Mouse (Mus musculus) CH12.LX (cell line): ENCODE measurements at regions not wholly inside any gene's neighbourhood (a gene's known extent, or its start where the extent isn't known, plus 50 kb on each side); places are given as distances from the start of the nearest gene placed in this dataset.

Experiments used
- DNase-seq: peaks from one replicate; pipeline ENCODE4 v3.0.0-alpha.2; 2013; ENCODE audit errors: extremely low read depth
- H3K27ac ChIP-seq: 2 replicates; pipeline ENCODE4 v1.5.1; 2012; ENCODE audit warnings: low read depth, mild to moderate bottlenecking, control low read depth, moderate library complexity; ENCODE audit not compliant: insufficient read depth
- H3K27me3 ChIP-seq: replicated peaks from 2 replicates; pipeline ENCODE3; 2012; ENCODE audit warnings: inconsistent platforms
- H3K36me3 ChIP-seq, 2 experiments: replicated peaks in 1 of 2; 2 replicates each; pipeline versions ENCODE3 to v1.6.1; 2012; ENCODE audit warnings: inconsistent platforms in 1 of 2, low read length in 1 of 2, mild to moderate bottlenecking in 1 of 2, mixed read lengths in 1 of 2, moderate library complexity in 1 of 2; ENCODE audit not compliant: control insufficient read depth in 1 of 2, insufficient read depth in 1 of 2
- H3K4me1 ChIP-seq, 2 experiments: 2 replicates each; pipeline ENCODE4 v1.6.1; 2012; ENCODE audit warnings: inconsistent platforms in 1 of 2, moderate library complexity in 1 of 2; ENCODE audit not compliant: insufficient read depth in 2 of 2, control insufficient read depth in 1 of 2
- H3K4me2 ChIP-seq: 2 replicates; pipeline ENCODE4 v1.6.1; 2012; ENCODE audit warnings: low read depth, mild to moderate bottlenecking, control low read depth; ENCODE audit not compliant: poor library complexity, insufficient read depth, severe bottlenecking
- H3K4me3 ChIP-seq, 3 experiments: fragments of 150-350 bp in 1 of 3; sonication (generic) in 1 of 3; replicated peaks in 1 of 3; 2 replicates each; pipeline versions ENCODE3 to v1.5.1; 2011 to 2012; ENCODE audit warnings: low read depth in 2 of 3, low read length in 2 of 3, mild to moderate bottlenecking in 2 of 3, moderate library complexity in 2 of 3, control low read depth in 1 of 3, improper control_type of control experiment in 1 of 3, inconsistent platforms in 1 of 3, mixed read lengths in 1 of 3; ENCODE audit not compliant: poor library complexity in 1 of 3
- H3K79me2 ChIP-seq: replicated peaks from 2 replicates; pipeline ENCODE4 v1.6.1; 2012; ENCODE audit warnings: mild to moderate bottlenecking, moderate library complexity; ENCODE audit not compliant: control insufficient read depth, poor library complexity, insufficient read depth, severe bottlenecking; ENCODE audit errors: extremely low read depth
- H3K9ac ChIP-seq: 2 replicates; pipeline ENCODE4 v1.6.1; 2012; ENCODE audit warnings: low read depth, mild to moderate bottlenecking, control low read depth, moderate library complexity; ENCODE audit not compliant: insufficient read depth
- H3K9me3 ChIP-seq: replicated peaks from 2 replicates; pipeline ENCODE3; 2012; ENCODE audit warnings: low read length, inconsistent platforms, mixed read lengths
- CHD1 ChIP-seq: IDR thresholded peaks from 2 replicates; pipeline ENCODE4 v1.6.1; 2012; ENCODE audit warnings: low read depth, low read length, improper control_type of control experiment, inconsistent platforms
- CHD2 ChIP-seq: IDR thresholded peaks from 2 replicates; pipeline ENCODE4 v1.6.1; 2011; ENCODE audit warnings: low read length, improper control_type of control experiment
- E2F4 ChIP-seq: IDR thresholded peaks from 2 replicates; pipeline ENCODE4 v1.6.1; 2011; ENCODE audit warnings: low read depth, low read length, improper control_type of control experiment; ENCODE audit not compliant: insufficient replicate concordance
- ELF1 ChIP-seq: IDR thresholded peaks from 2 replicates; pipeline ENCODE4 v1.6.1; 2014; ENCODE audit warnings: low read depth, mild to moderate bottlenecking, inconsistent platforms, low read length, improper control_type of control experiment
- GABPA ChIP-seq: IDR thresholded peaks from 2 replicates; pipeline ENCODE4 v1.6.1; 2012; ENCODE audit warnings: low read depth, low read length, improper control_type of control experiment, inconsistent platforms; ENCODE audit not compliant: insufficient replicate concordance
- HCFC1 ChIP-seq: IDR thresholded peaks from 2 replicates; pipeline ENCODE4 v1.6.1; 2012; ENCODE audit warnings: low read depth, mild to moderate bottlenecking, inconsistent platforms, low read length, improper control_type of control experiment
- JUN ChIP-seq: IDR thresholded peaks from 2 replicates; pipeline ENCODE4 v1.6.1; 2011; ENCODE audit warnings: low read depth, mild to moderate bottlenecking, low read length, improper control_type of control experiment, moderate library complexity; ENCODE audit not compliant: insufficient read depth
- JUND ChIP-seq: conservative IDR thresholded peaks from 2 replicates; pipeline ENCODE4 v1.6.1; 2011; ENCODE audit warnings: low read depth, low read length, improper control_type of control experiment
- MAFK ChIP-seq: IDR thresholded peaks from 2 replicates; pipeline ENCODE4 v1.6.1; 2011; ENCODE audit warnings: low read length, improper control_type of control experiment; ENCODE audit not compliant: insufficient replicate concordance
- MAX ChIP-seq: IDR thresholded peaks from 2 replicates; pipeline ENCODE4 v1.6.1; 2011; ENCODE audit warnings: low read length, improper control_type of control experiment
- MAZ ChIP-seq: IDR thresholded peaks from 2 replicates; pipeline ENCODE4 v1.6.1; 2012; ENCODE audit warnings: low read depth, mild to moderate bottlenecking, inconsistent platforms, low read length, improper control_type of control experiment, moderate library complexity
- MEF2A ChIP-seq: IDR thresholded peaks from 2 replicates; pipeline ENCODE4 v1.6.1; 2014; ENCODE audit warnings: low read depth, mild to moderate bottlenecking, inconsistent platforms, low read length, improper control_type of control experiment, borderline replicate concordance
- MXI1 ChIP-seq: IDR thresholded peaks from 2 replicates; pipeline ENCODE4 v1.6.1; 2011; ENCODE audit warnings: mild to moderate bottlenecking, low read depth, low read length, improper control_type of control experiment
- MYC ChIP-seq: IDR thresholded peaks from 2 replicates; pipeline ENCODE4 v1.6.1; 2011; ENCODE audit warnings: low read depth, mild to moderate bottlenecking, improper control_type of control experiment, low read length
- NELFE ChIP-seq: IDR thresholded peaks from 2 replicates; pipeline ENCODE4 v1.6.1; 2011; ENCODE audit warnings: low read depth, low read length, improper control_type of control experiment
- POLR2A ChIP-seq: IDR thresholded peaks from 2 replicates; pipeline ENCODE4 v1.6.1; 2011; ENCODE audit warnings: low read depth, mild to moderate bottlenecking, improper control_type of control experiment, low read length
- POLR2AphosphoS2 ChIP-seq: IDR thresholded peaks from 2 replicates; pipeline ENCODE4 v1.6.1; 2011; ENCODE audit warnings: low read depth, low read length, improper control_type of control experiment
- TBP ChIP-seq: conservative IDR thresholded peaks from 2 replicates; pipeline ENCODE4 v1.6.1; 2011; ENCODE audit warnings: low read depth, low read length, improper control_type of control experiment
- TCF12 ChIP-seq: IDR thresholded peaks from 2 replicates; pipeline ENCODE4 v1.6.1; 2014; ENCODE audit warnings: low read depth, mild to moderate bottlenecking, inconsistent platforms, low read length, improper control_type of control experiment
- UBTF ChIP-seq: IDR thresholded peaks from 2 replicates; pipeline ENCODE4 v1.6.1; 2012; ENCODE audit warnings: low read depth, mild to moderate bottlenecking, inconsistent platforms, low read length, improper control_type of control experiment, moderate library complexity
- ZC3H11A ChIP-seq: IDR thresholded peaks from 2 replicates; pipeline ENCODE4 v1.6.1; 2012; ENCODE audit warnings: low read depth, mild to moderate bottlenecking, inconsistent platforms, low read length, improper control_type of control experiment
- ZKSCAN1 ChIP-seq: IDR thresholded peaks from 2 replicates; pipeline ENCODE4 v1.6.1; 2012; ENCODE audit warnings: low read depth, inconsistent platforms, low read length, improper control_type of control experiment, borderline replicate concordance
- ZMIZ1 ChIP-seq: IDR thresholded peaks from 2 replicates; pipeline ENCODE4 v1.6.1; 2012; ENCODE audit warnings: low read depth, mild to moderate bottlenecking, inconsistent platforms, low read length, improper control_type of control experiment
- dilution Hi-C: fragments of 300-500 bp; cut with MboI; formaldehyde crosslinking; loops from 2 replicates; pipeline ENCODE4 v1.14.3; 2020; ENCODE audit warnings: low sequenced_read_pairs; ENCODE audit not compliant: extremely low pct_unique_long_range_greater_than_20kb, extremely low pct_ligation_motif_present
- in situ Hi-C: fragments of 300-500 bp; cut with MboI; formaldehyde crosslinking; loops from 3 replicates; pipeline ENCODE4 v1.14.3; 2019; ENCODE audit warnings: low sequenced_read_pairs, low pct_ligation_motif_present, low pct_unique_long_range_greater_than_20kb, mixed read lengths

DNA sequence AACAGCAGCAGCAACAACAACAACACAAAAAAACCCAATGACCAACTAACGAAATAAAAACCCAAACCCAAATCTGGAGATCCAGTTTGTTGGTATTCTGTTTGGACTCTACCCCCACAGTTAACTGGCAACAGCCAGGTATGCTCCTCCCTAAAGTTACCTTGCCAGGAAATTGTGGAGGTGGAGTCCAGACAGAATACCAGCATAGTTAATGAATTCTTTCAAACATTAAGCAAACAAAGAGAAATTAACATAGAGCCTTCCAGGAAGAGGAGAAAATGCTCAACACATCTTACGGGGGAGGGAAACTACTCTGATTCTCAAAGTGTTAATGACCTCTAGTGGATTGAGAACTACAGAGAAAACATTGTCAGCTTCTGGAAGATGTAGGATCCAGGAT, 148.3 kb upstream of the 1700012A03Rik start:
- in situ Hi-C loops (no loop called here), dilution Hi-C loops (no loop called here)
- no peaks in the 10 kb centered on the region for H3K4me1 ChIP-seq
- no peak overlapping the region for H3K4me2 ChIP-seq
- no peak for DNase-seq
- TF ChIP-seq MAX (no peak), TBP (no peak), MYC (no peak), GABPA (no peak), MXI1 (no peak), JUND (no peak), POLR2A (no peak), ZC3H11A (no peak), E2F4 (no peak), HCFC1 (no peak), MEF2A (no peak), CHD1 (no peak), NELFE (no peak), ELF1 (no peak), JUN (no peak), ZMIZ1 (no peak), POLR2AphosphoS2 (no peak), UBTF (no peak), ZKSCAN1 (no peak), TCF12 (no peak)
- no peaks in the 10 kb centered on the region for H3K79me2 ChIP-seq
- H3K4me3 ChIP-seq, result no peak overlapping the region
- H3K9me3 ChIP-seq, result no peaks in the 10 kb centered on the region
- no peaks in the 10 kb centered on the region for H3K36me3 ChIP-seq
- H3K27ac ChIP-seq, result no peak overlapping the region
- peaks cover 73% of the 10 kb centered on the region for H3K27me3 ChIP-seq
- no peak overlapping the region for H3K9ac ChIP-seq

GRCm38 (mm10) chr6:31899055-31899454, 151.0 kb upstream of the 1700012A03Rik start:
- peaks cover 85% of the 10 kb centered on the region for H3K27me3 ChIP-seq
- no peak overlapping the region for H3K9ac ChIP-seq
- DNase-seq, result no peak
- H3K4me2 ChIP-seq, result no peak overlapping the region
- H3K79me2 ChIP-seq, result no peaks in the 10 kb centered on the region
- no peaks in the 10 kb centered on the region for H3K4me1 ChIP-seq
- dilution Hi-C loops, result no loop called here
- no peaks in the 10 kb centered on the region for H3K9me3 ChIP-seq
- TF ChIP-seq MXI1 (no peak), NELFE (no peak), CHD2 (no peak), TCF12 (no peak), E2F4 (no peak), JUND (no peak), MAFK (no peak), MAZ (no peak), ZMIZ1 (no peak), MEF2A (no peak)
- TF ChIP-seq, all 38 proteins: peak for 0
- in situ Hi-C loops, result no loop called here
- H3K4me3 ChIP-seq, result no peak overlapping the region
- H3K27ac ChIP-seq, result no peak overlapping the region
- no peaks in the 10 kb centered on the region for H3K36me3 ChIP-seq
